Mouse (Mus musculus) hindbrain, postnatal 0 days (tissue): ENCODE measurements around the gene Pdik1l. TPM values are rescaled to one million over a fixed set of nuclear protein-coding genes. Genes with fewer than 3 reads are reported as not detected.
A peak's percentile ranks its signal among the peaks of the same experiment; 100 is the strongest.

Experiments
- ATAC-seq: fragments of 200-750 bp; cut with Nextera tagmentation; 2 replicates; pipeline ENCODE4 v1.8.0; 2017; ENCODE audit warnings: mild to moderate bottlenecking, moderate TSS enrichment, moderate library complexity
- DNase-seq: peaks from one replicate; pipeline ENCODE4 v3.0.0-alpha.2; 2015; ENCODE audit warnings: low spot score
- H3K27ac ChIP-seq: fragments of 300-500 bp; sonication (generic); 2 replicates; pipeline ENCODE4 v1.5.1; 2014; ENCODE audit warnings: mild to moderate bottlenecking
- H3K27me3 ChIP-seq: fragments of 300-500 bp; sonication (generic); 2 replicates; pipeline ENCODE4 v1.6.1; 2014; ENCODE audit warnings: low read length, mixed read lengths; ENCODE audit not compliant: insufficient read depth
- H3K36me3 ChIP-seq: fragments of 300-500 bp; sonication (generic); 2 replicates; pipeline ENCODE4 v1.6.1; 2014; ENCODE audit warnings: low read length, mixed read lengths; ENCODE audit not compliant: insufficient read depth
- H3K4me1 ChIP-seq: fragments of 300-500 bp; sonication (generic); 2 replicates; pipeline ENCODE4 v1.6.1; 2014; ENCODE audit warnings: antibody characterized with exemption, low read length, mixed read lengths; ENCODE audit not compliant: insufficient read depth
- H3K4me2 ChIP-seq: fragments of 300-500 bp; sonication (generic); 2 replicates; pipeline ENCODE4 v1.6.1; 2014; ENCODE audit warnings: low read depth, mild to moderate bottlenecking, low read length, moderate library complexity, mixed read lengths
- H3K4me3 ChIP-seq: fragments of 300-500 bp; sonication (generic); 2 replicates; pipeline ENCODE4 v1.5.1; 2014; ENCODE audit warnings: low read length
- H3K9ac ChIP-seq: fragments of 300-500 bp; sonication (generic); replicated peaks from 2 replicates; pipeline ENCODE4 v1.6.1; 2014; ENCODE audit warnings: mild to moderate bottlenecking, low read length, moderate library complexity, mixed read lengths
- H3K9me3 ChIP-seq: fragments of 300-500 bp; sonication (generic); 2 replicates; pipeline ENCODE4 v1.6.1; 2016; ENCODE audit warnings: low read length, mixed read lengths
- CTCF ChIP-seq: IDR thresholded peaks from 2 replicates; pipeline ENCODE4 v1.5.1; 2016; ENCODE audit warnings: antibody characterized with exemption, control low read depth, low read depth
- WGBS: fragments of 180-500 bp; shearing (Covaris S2); extraction: QIAGEN DNeasy Blood & Tissue Kit; methylation state at CpG from one replicate; pipeline ENCODE4 v1.1.7; 2014; 5-methylcytosine and 5-hydroxymethylcytosine counted together
- polyA plus RNA-seq: library from polyadenylated mRNA; unstranded; fragments of >200 nt; fragmentation: Nextera tagmentation; extraction: Ambion mirVana; gene quantifications from 2 replicates; pipeline ENCODE4 v1.2.1, GENCODE M21; 2015
- total RNA-seq: library from RNA; depleted of rRNA; stranded (reverse); fragments of >200 nt; gene quantifications from 2 replicates; pipeline ENCODE4 v1.2.3, GENCODE M21; 2014

Gene Pdik1l
- total and polyA plus RNA-seq, 2 experiments from 2014 or later, result 24.8 to 35.2 TPM

GRCm38 (mm10) chr4:134293061-134293691 lies 5.5 kb upstream of the Pdik1l start:
- TF ChIP-seq CTCF, result no peak
- Histone ChIP-seq H3K9ac (no peak overlapping the region), H3K27me3 (no peaks in the 10 kb centered on the region), H3K9me3 (no peaks in the 10 kb centered on the region), H3K4me3 (no peak overlapping the region), H3K36me3 (no peaks in the 10 kb centered on the region), H3K4me2 (no peak overlapping the region), H3K27ac (no peak overlapping the region), H3K4me1 (peaks cover 7% of the 10 kb centered on the region; the same call in 1 of the 2 replicates)
- ATAC-seq (no peak), DNase-seq (no peak)
- 66% methylated on average over 18 of the region's 18 CpGs for WGBS

- WGBS, result 19% methylated on average over 7 of the region's 7 CpGs
Measured at GRCm38 (mm10) chr4:134292067-134292466, 4.4 kb upstream of the Pdik1l start.

GRCm38 (mm10) chr4:134288397-134289256 lies 932 bp upstream of the Pdik1l start:
- H3K27ac ChIP-seq, result peak overlapping the region; percentile 100
- H3K4me2 ChIP-seq, result peak overlapping the region; percentile 66
- H3K4me1 ChIP-seq, result peaks cover 8% of the 10 kb centered on the region; the same call in 1 of the 2 replicates
- H3K4me3 ChIP-seq, result peak overlapping the region; percentile 99
- H3K9me3 ChIP-seq, result no peaks in the 10 kb centered on the region
- DNase-seq (peak; percentile 13), ATAC-seq (no peak)
- TF ChIP-seq CTCF, result no peak
- WGBS, result 46% methylated on average over 11 of the region's 11 CpGs
- no peaks in the 10 kb centered on the region for H3K27me3 ChIP-seq
- H3K9ac ChIP-seq, result peak overlapping the region; percentile 98
- peaks cover 8% of the 10 kb centered on the region for H3K36me3 ChIP-seq

More at GRCm38 (mm10) chr4:134292067-134292466, 4.4 kb upstream of the Pdik1l start:
- no peak overlapping the region for H3K4me2 ChIP-seq
- peaks cover 8% of the 10 kb centered on the region; the same call in 1 of the 2 replicates for H3K4me1 ChIP-seq
- H3K9me3 ChIP-seq, result no peaks in the 10 kb centered on the region
- H3K27ac ChIP-seq, result no peak overlapping the region
- ATAC-seq (no peak), DNase-seq (peak; percentile 83)
- no peak overlapping the region for H3K9ac ChIP-seq
- TF ChIP-seq CTCF, result peak; percentile 92
- no peak overlapping the region for H3K4me3 ChIP-seq
- H3K27me3 ChIP-seq, result no peaks in the 10 kb centered on the region
- no peaks in the 10 kb centered on the region for H3K36me3 ChIP-seq

- peak overlapping the region; percentile 100 for H3K27ac ChIP-seq
- no peak; the same call in 1 of the 2 replicates for TF ChIP-seq CTCF
- H3K9me3 ChIP-seq, result no peaks in the 10 kb centered on the region
- peaks cover 18% of the 10 kb centered on the region for H3K36me3 ChIP-seq
- WGBS, result 2% methylated on average over 52 of the region's 59 CpGs
- ATAC-seq (peak; percentile 95), DNase-seq (peak; percentile 98)
- H3K27me3 ChIP-seq, result no peaks in the 10 kb centered on the region
- peak overlapping the region; percentile 93 for H3K4me2 ChIP-seq
- H3K4me3 ChIP-seq, result peak overlapping the region; percentile 99
- H3K9ac ChIP-seq, result peak overlapping the region; percentile 98
- H3K4me1 ChIP-seq, result peaks cover 8% of the 10 kb centered on the region; the same call in 1 of the 2 replicates
Measured at GRCm38 (mm10) chr4:134287168-134287564, 529 bp downstream of the Pdik1l start.

GRCm38 (mm10) chr4:134286226-134287167 lies 1.2 kb downstream of the Pdik1l start:
- TF ChIP-seq CTCF, result no peak
- Histone ChIP-seq H3K4me2 (peak overlapping the region; percentile 93), H3K9me3 (no peaks in the 10 kb centered on the region), H3K27me3 (no peaks in the 10 kb centered on the region), H3K4me3 (peak overlapping the region; percentile 99), H3K4me1 (peaks cover 8% of the 10 kb centered on the region; the same call in 1 of the 2 replicates), H3K9ac (peak overlapping the region; percentile 98), H3K27ac (peak overlapping the region; percentile 100), H3K36me3 (peaks cover 24% of the 10 kb centered on the region)
- 2% methylated on average over 59 of the region's 59 CpGs for WGBS
- DNase-seq (peak; percentile 42), ATAC-seq (no peak; the same call in none of the 2 replicates)

GRCm38 (mm10) chr4:134284942-134285341 lies 2.8 kb downstream of the Pdik1l start:
- 94% methylated on average over 2 of the region's 2 CpGs for WGBS
- no peak overlapping the region for H3K9ac ChIP-seq
- H3K36me3 ChIP-seq, result peaks cover 24% of the 10 kb centered on the region
- H3K4me2 ChIP-seq, result no peak overlapping the region
- DNase-seq (no peak), ATAC-seq (no peak)
- peaks cover 8% of the 10 kb centered on the region; the same call in 1 of the 2 replicates for H3K4me1 ChIP-seq
- TF ChIP-seq CTCF, result no peak
- no peak overlapping the region for H3K27ac ChIP-seq
- H3K27me3 ChIP-seq, result no peaks in the 10 kb centered on the region
- H3K9me3 ChIP-seq, result no peaks in the 10 kb centered on the region
- H3K4me3 ChIP-seq, result no peak overlapping the region
